Mouse (Mus musculus) WW6 (cell line): ENCODE data around the gene Stx1a.
A peak's percentile ranks its signal among the peaks of the same experiment; 100 is the strongest.

Source experiments
- DNase-seq: peaks from one replicate; pipeline ENCODE4 v3.0.0-alpha.2; 2013; ENCODE audit warnings: low read depth, low spot score

Gene Stx1a

DNA sequence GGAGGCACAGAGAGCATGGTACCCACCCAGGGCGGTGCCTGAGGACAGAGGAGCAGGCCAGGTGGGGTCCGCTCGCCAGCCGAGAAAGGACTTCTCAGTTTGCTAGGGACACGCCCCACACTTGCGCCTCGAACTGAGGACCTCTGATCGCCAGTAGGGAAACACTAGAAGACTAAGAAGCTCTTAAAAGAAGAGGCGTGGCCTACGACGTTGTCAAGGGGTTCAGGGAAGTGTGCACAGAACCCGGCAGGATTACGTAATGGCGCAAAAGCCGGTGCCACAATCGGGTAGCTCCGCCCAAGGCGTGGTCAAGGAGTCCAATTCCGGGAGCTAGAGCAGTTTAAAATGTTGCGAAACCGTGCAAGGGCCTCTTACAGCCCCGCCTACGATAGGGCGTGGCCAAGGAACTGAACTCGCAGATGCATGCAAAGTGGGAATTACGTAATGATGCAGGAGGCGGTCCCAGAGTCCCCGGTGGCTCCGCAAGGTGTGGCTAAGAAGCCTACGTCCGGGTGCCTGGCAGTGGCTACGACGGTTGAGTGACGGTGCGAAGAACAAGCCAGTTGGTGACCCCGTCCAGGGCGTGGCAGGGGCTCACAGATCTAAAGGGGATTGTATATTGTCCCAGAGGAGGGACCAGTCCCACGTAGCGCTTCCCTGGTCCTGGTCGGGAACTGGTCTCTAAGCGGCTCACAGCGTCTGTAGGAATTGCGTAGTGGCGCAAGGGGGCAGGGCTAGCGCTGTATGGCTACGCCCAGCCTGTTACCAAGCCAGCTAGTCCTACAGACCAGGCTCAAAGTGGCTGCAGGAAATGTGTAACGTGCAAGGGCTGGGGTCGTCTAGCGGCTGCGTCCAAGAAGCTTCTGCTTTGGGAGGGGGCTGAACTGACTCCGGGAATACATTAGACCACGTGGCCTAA, 14.4 kb upstream of the Stx1a start, which contains the start of gene Abhd11:
Gene Abhd11 (plus strand): TSS at position 482 of the 919 bp plus-strand sequence.
- peak; percentile 100 for DNase-seq

- no peak for DNase-seq
Observed at GRCm38 (mm10) chr5:135009590-135010319, 13.5 kb upstream of the Stx1a start.

GRCm38 (mm10) chr5:135010320-135010709, 13.0 kb upstream of the Stx1a start:
- no peak for DNase-seq

DNA sequence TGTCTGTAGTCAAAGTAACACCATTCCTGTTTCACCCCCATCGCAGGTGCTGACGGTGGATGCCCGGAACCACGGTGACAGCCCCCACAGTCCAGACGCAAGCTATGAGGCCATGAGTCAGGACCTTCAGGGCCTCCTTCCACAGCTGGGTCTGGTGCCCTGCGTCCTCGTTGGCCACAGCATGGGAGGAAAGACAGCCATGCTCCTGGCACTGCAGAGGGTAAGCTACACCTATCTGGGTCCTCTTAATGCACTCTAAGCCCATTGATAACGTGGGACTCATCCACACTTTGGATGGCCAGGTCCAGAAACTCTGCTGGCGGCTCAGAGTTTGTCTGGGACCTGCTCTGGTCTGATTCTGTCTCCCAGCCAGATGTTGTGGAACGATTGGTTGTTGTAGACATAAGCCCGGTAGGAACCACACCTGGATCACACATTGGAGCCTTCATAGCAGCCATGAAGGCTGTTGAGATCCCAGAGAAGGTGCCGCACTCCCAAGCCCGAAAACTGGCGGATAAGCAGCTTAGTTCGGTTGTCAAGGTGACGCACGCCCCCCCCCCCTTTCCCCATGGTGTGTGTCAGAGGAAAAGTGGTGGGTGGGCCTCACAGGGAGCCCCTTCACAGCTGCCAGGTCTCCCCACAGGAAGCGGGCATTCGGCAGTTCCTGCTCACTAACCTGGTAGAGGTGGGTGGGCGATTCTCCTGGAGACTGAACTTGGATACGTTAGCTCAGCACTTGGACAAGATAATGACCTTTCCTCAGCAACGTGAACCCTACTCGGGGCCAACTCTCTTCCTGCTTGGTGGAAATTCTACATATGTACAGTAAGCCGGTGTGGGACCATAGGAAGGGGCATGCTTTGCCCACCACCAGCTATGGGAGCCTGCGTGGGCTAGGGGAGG, 12.2 kb upstream of the Stx1a start:
- DNase-seq: no peak

DNA sequence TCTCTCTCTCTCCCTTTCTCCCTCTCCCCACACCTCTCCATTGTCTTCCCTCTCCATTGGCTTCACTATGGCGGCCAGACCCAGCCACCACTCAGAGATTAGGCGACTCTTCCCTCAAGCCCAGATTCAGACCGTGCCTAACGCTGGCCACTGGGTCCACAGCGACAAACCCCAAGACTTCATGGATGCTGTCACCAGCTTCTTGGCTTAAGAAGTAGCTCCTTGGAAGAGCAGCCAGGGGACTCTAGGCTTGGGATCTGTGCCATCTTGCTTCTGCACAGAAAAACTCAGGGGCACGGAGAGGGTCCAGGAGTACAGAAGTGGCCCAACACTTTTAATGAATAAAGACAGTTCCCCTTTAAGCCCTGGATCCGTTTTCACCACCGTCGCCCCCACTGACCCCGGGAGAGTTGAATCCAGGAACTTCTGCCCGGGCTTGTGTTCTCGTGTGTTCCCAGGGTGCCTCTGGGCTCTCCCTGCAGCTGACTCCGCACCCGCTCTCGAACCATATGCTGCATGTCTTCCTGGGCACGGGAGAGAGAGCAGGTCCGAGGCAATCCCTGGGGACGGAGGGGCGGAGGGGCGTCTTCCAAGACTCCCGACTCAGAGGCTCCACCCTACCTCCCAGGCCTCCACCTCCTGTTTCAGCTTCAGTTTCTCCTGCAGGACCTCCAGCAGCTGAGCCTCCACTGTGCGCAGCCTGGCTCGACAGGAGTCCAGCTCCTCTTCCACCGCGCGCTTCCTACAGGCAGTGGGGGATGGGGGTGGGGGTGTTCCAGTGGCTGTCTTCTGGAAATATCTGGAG, 11.3 kb upstream of the Stx1a start:
- no peak for DNase-seq

- peak; percentile 75 for DNase-seq
Observed at GRCm38 (mm10) chr5:135012671-135013441, 10.4 kb upstream of the Stx1a start.

DNA sequence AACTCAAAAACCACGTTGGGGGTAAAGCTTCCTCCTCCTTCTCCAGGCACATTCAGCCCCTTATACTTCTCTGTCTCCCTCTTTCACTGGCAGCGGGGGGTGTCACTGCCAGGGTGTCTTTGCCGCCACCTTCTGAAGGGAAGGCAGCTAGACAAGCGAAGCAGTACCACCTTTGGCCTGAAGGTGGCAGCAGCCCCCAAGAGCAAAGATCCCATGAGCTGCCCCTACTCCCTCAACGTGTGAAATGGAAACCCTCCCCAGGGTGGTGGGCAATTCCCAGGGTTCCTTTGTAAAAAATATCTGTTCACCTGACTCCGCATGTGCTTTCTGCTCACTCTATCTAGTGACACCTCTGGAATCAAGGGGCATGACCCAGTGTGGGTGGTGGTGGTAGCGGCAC, 7.8 kb upstream of the Stx1a start:
- DNase-seq: no peak

GRCm38 (mm10) chr5:135016224-135016759, 7.0 kb upstream of the Stx1a start:
- DNase-seq: no peak

DNA sequence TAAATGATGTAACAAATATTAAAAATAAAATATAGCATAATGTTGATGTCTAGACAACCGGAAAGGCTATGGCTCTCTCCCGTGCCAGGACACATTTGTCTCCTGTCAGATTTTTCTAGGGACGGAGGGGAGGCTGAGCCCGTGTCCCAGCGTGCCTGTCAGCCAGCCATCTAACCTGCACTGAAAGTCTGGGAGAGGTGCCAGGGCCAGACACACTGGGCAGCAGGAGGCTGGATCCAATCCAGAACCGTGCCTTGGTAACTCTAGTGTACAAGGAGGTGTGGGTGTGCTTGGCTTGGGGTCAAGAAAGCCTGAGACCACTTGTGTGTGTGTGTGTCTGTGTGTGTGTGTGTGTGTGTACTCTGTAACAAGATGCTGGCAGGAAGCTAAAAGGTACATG, 1.5 kb upstream of the Stx1a start:
- DNase-seq: no peak

DNA sequence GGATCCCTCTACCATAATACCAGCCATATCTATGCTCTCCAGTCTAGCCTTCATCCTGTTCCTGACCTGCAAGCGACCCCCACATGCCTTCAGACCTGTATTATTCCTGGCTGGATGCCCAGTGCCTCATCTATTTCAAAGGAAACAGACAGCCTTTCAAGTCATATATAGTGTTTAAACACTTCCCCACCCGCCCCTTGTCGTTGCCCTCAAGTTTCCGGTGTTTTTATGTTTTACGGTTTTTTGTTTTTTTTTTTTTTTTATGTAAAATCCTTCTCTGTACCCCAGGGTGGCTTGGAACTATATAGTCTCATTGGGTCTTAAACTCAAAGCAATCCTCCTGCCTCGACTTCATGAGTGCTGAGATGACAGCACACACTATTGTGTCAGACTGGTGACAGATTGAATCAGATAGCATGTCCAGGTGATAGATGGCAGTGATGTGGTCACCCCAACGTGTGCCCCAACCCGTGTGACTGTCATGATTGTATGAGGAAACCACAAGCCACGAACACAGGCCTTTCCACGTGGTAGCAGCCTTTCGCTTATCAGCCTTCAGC, 1.5 kb downstream of the Stx1a start:
- DNase-seq: no peak

- DNase-seq: no peak
Observed at GRCm38 (mm10) chr5:135025899-135026298, 2.6 kb downstream of the Stx1a start.

DNA sequence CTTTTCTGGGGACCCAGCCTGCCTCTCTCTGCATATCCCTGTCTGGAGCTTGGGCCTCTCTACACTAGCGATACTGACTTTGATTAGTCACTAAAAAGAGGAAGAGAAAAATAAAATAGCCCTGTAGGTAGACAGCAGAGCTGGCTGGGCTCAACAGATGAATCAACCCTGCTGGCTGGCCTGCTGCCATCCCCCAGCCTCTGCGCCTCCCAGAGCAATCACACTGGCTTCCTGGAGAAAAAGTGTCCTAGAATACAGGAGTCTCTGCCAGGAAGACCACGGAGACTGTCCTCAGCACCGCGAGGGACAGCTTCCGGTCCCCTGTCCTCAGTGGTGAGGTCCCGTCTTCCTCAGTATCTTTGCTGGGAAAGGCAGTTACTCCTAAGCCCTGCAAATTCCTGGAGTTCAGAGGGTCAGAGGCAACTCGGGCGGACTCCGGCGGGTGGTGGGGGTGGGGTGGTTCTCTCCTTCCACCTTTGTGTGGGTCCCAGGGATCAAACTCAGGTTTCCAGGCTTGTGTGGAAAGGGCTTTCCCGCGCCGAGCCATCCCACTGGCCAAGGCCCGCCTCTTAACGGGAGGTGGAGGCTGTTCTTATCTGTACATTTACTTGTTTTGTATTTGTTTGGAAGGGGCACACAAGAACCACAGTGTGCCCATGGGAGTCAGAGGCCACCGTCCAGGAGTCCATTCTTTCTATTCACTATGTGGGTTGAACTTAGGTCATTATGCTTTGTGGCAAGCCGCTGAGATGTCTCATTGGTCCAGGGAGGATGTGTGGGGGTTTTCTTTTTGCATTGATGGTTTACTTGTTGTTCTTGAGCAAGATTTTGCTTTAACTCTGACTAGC, 5.9 kb downstream of the Stx1a start:
- DNase-seq: no peak

- DNase-seq: no peak
Observed at GRCm38 (mm10) chr5:135032581-135032980, 9.3 kb downstream of the Stx1a start.

GRCm38 (mm10) chr5:135034593-135034992, 11.3 kb downstream of the Stx1a start:
- DNase-seq: no peak

DNA sequence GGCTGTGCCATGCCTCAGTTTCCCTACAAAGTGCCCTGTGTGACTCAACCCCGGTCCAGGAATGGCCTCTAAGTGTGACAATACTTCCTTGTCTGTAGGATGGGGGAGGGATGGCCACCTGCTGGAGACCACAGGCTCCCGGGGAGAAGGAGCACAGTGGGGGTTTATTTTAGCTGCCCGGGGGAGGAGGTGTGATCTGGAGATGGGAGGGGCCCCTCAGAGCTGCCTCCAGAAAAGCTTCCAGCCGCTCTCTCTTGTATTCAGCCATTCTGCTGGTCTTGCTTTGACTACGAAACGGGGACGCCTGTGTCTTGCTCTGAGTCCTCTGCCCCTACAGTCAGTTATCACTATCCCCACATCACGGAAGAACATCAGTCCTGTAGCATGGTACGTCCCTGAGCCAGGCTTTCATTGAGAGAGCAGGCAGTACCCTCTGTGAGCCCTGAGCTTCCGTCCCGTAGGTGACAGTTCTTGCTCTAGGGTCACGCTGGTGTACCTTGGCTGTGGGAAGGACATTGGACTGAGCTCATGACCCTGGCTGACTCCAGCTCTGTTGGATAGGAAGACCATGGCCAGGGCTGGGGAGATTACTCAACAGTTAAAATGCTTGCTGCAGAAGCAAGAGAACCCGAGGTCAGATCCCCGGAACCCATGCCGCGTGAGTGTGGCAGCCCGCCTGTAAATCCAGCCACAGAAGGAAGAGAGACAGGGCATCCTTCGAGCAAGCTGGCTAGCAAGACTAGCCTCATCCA, 12.5 kb downstream of the Stx1a start:
- no peak for DNase-seq

DNA sequence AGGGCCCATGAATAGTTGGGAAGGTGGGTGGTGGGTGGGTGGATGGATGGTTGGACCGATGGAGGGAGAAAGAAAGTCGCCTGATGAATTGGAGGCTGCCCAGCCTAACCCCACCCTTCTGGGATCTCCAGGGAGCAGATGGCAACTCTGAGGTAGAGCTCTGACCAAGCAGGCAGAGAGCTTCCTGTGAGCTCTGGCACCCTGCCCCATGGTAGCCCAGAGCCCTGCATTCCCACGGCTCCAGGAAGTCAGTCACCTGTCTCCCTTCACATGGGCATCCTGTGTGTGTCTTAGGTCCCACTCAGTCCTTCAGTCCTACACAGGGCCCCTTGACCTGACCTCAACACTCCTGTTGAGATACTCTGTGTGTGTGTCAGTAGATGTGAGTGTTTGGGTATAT, 14.7 kb downstream of the Stx1a start:
- no peak for DNase-seq

DNA sequence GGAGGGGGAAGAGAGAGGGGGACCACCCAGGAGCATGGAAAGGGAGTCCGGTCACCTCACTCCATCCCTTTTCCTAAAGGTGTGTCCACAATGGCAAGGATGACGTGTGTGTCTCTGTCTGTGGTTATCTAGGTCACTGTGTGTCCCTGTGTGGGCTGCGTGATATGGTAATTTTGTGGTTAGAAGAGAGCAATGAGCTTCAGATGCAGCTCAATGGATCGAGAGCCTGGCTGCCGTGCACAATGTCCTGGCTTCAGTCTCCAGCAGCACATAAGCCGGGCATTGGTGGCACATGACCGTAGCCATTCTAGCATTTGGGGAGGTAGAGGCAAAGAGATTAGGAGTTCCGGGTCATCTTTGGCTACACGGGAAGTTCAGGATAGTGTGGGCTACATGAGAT, 16.3 kb downstream of the Stx1a start:
- DNase-seq: no peak

- DNase-seq: no peak
Observed at GRCm38 (mm10) chr5:135040059-135040458, 16.8 kb downstream of the Stx1a start.
